In the genomic region with DNA sequence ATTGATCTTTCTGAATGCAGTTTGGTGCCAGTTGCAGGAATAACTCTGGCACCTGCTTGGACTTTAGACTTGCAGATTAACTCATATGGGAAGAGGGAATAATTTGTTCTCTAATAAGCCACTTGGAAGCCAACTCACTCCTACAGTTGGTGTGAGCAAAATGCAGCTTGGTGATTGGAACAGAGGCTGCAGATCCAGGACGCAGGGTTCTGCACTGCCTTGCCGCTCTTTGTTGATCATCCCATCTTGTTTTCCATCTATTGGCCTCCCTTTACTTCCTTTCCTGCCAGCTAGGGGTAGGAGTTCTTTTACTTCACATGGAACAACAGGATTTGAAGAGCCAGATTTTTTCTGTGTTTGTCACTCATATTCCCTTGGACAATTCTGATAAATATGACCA, we compare ENCODE assay signal across 21 mouse cellular contexts.
A peak's percentile ranks its signal among the peaks of the same experiment; 100 is the strongest.
DNase-seq lines count a peak whose midpoint lies in the region; ATAC-seq lines count a peak whose summit lies in the region.
"Had no signal": no experiment of that assay in that cellular context is flagged by ENCODE, and none has a peak within 500 bp of the region (broad histone marks: within the 10 kb centered on the region; RNA-seq: fewer than 3 reads in every experiment).

No protein-coding gene starts in this region.

- H3K27ac ChIP-seq in midbrain, embryonic 11.5 days (ENCODE audit: low read depth, low read length), result no peak overlapping the region
- H3K27ac ChIP-seq in midbrain, embryonic 16.5 days (ENCODE audit: low read length), result no peak overlapping the region
- H3K27ac ChIP-seq: embryonic facial prominence, embryonic 12.5 days; embryonic facial prominence, embryonic 15.5 days; heart, adult 2 months; hindbrain, embryonic 13.5 days had no signal

- no peaks in the 10 kb centered on the region for H3K9me3 ChIP-seq in midbrain, embryonic 11.5 days (ENCODE audit: control insufficient read depth, low read length)
- H3K9me3 ChIP-seq in midbrain, embryonic 16.5 days (replicated peaks; ENCODE audit: control insufficient read depth, low read length, poor library complexity, severe bottlenecking), result no peaks in the 10 kb centered on the region
- H3K9me3 ChIP-seq: embryonic facial prominence, embryonic 12.5 days; embryonic facial prominence, embryonic 15.5 days; hindbrain, embryonic 13.5 days had no signal

- peak; percentile 45 for DNase-seq in midbrain, embryonic 11.5 days (ENCODE audit: low spot score, missing footprints)
- DNase-seq in layer of hippocampus, adult 18-20 months (ENCODE audit: low spot score in 2 of 2), result peak; percentile 43 to 80
- DNase-seq in layer of hippocampus, adult 8-10 months (ENCODE audit: low spot score in 2 of 2), result peak; percentile 52 to 64
- DNase-seq in layer of hippocampus, postnatal 14 days (ENCODE audit: low spot score in 2 of 2), result peak; percentile 14 to 81
- no peak for DNase-seq in ovary, postnatal 36 days (ENCODE audit: low spot score)
- no peak for DNase-seq in urinary bladder, postnatal 10 days (ENCODE audit: low spot score)
- DNase-seq: adrenal gland, adult 8-10 months; adrenal gland, postnatal 25 days; cerebellum, adult 9-11 months; forebrain, postnatal 0 days; gastrocnemius, postnatal 25 days; heart, adult 2 months had no signal

- no peak overlapping the region for H3K4me3 ChIP-seq in midbrain, embryonic 11.5 days (ENCODE audit: low read depth, low read length)
- no peak overlapping the region for H3K4me3 ChIP-seq in midbrain, embryonic 16.5 days (ENCODE audit: low read depth, low read length)
- H3K4me3 ChIP-seq: embryonic facial prominence, embryonic 12.5 days; embryonic facial prominence, embryonic 15.5 days; heart, adult 2 months; hindbrain, embryonic 13.5 days had no signal

- no peak for ATAC-seq in midbrain, embryonic 11.5 days (ENCODE audit: low FRiP score)
- no peak for ATAC-seq in midbrain, embryonic 16.5 days
- ATAC-seq in CD4-positive, CD25-positive, alpha-beta regulatory T cell, adult 4 months, result no peak
- ATAC-seq: activated CD4-positive, CD25-positive, alpha-beta regulatory T cell, adult 4 months; forebrain, embryonic 14.5 days; forebrain, postnatal 0 days; hindbrain, embryonic 16.5 days had no signal

- H3K36me3 ChIP-seq in midbrain, embryonic 11.5 days (ENCODE audit: control insufficient read depth, insufficient read depth, low read length), result no peaks in the 10 kb centered on the region
- H3K36me3 ChIP-seq in midbrain, embryonic 16.5 days (ENCODE audit: control insufficient read depth, insufficient read depth, low read length), result no peaks in the 10 kb centered on the region
- H3K36me3 ChIP-seq: embryonic facial prominence, embryonic 12.5 days; embryonic facial prominence, embryonic 15.5 days; hindbrain, embryonic 13.5 days had no signal

- H3K27me3 ChIP-seq in midbrain, embryonic 11.5 days (ENCODE audit: control insufficient read depth, insufficient read depth, low read length), result no peaks in the 10 kb centered on the region
- H3K27me3 ChIP-seq in midbrain, embryonic 16.5 days (ENCODE audit: control insufficient read depth, insufficient read depth, low read depth, low read length), result no peaks in the 10 kb centered on the region
- H3K27me3 ChIP-seq: embryonic facial prominence, embryonic 12.5 days; embryonic facial prominence, embryonic 15.5 days; hindbrain, embryonic 13.5 days had no signal

- 86% methylated on average over 2 of the region's 2 CpGs for WGBS in midbrain, embryonic 11.5 days
- WGBS in midbrain, embryonic 16.5 days, result 98% methylated on average over 2 of the region's 2 CpGs

- H3K9ac ChIP-seq in midbrain, embryonic 11.5 days (ENCODE audit: low read length), result no peak overlapping the region
- H3K9ac ChIP-seq in midbrain, embryonic 16.5 days (ENCODE audit: low read depth, low read length), result no peak overlapping the region
- H3K9ac ChIP-seq: embryonic facial prominence, embryonic 12.5 days; embryonic facial prominence, embryonic 15.5 days; forebrain, postnatal 0 days; hindbrain, embryonic 13.5 days had no signal

- H3K4me1 ChIP-seq in midbrain, embryonic 11.5 days (ENCODE audit: control insufficient read depth, insufficient read depth, low read length), result peaks cover 9% of the 10 kb centered on the region
- peaks cover 16% of the 10 kb centered on the region for H3K4me1 ChIP-seq in midbrain, embryonic 16.5 days (ENCODE audit: control insufficient read depth, insufficient read depth, low read length)
- H3K4me1 ChIP-seq: embryonic facial prominence, embryonic 15.5 days had no signal

- no peak overlapping the region for H3K4me2 ChIP-seq in midbrain, embryonic 11.5 days
- H3K4me2 ChIP-seq in midbrain, embryonic 16.5 days (ENCODE audit: low read length), result no peak overlapping the region
- H3K4me2 ChIP-seq: embryonic facial prominence, embryonic 12.5 days; embryonic facial prominence, embryonic 15.5 days; heart, embryonic 11.5 days; hindbrain, embryonic 13.5 days had no signal

Comparison
In these comparisons a context has a peak if more than half of its experiments do, and no peak if none do; other contexts are left out.
1. DNase-seq: peak in midbrain, embryonic 11.5 days (single experiment), layer of hippocampus, adult 18-20 months (2 of 2), layer of hippocampus, adult 8-10 months (2 of 2) and layer of hippocampus, postnatal 14 days (2 of 2); none in ovary, postnatal 36 days (single experiment) and urinary bladder, postnatal 10 days (single experiment).